Mouse (Mus musculus) liver, postnatal 0 days (tissue): ENCODE measurements around the gene Zfand3.

Experiments used
- CTCF ChIP-seq: sonication (generic); IDR thresholded peaks from 2 replicates; pipeline ENCODE4 v1.5.1; 2016; ENCODE audit warnings: antibody characterized with exemption, low read depth
- EP300 ChIP-seq: IDR thresholded peaks from 2 replicates; pipeline ENCODE4 v1.6.1; 2016; ENCODE audit warnings: antibody characterized with exemption, low read depth, mild to moderate bottlenecking

DNA sequence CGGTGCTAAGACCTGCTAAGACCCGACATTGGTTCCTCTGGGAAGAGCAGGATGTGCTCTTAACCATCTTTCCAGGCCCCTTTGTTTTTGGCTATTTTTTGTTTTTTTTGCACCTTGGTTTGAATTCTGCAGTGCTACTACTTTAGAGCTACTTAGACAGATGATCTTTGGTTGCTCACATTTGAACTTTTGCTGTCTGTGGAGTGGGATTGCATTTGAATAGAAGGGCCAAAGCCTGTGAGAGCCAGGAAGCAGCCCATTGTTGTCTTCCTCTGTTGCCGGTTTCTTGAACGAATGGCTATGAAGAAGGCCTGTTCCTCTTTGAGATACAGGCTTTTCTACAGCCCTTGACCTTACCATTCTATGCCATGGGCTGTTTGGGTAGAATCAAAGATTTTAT lies 29.5 kb downstream of the Zfand3 start:
- TF ChIP-seq CTCF (no peak), EP300 (no peak)
